Mouse (Mus musculus) heart, adult 9 months (tissue): ENCODE results near the gene Tcl1b1.
"Not testable (repeated sequence)": the region's sequence is repeated elsewhere in the genome, so short reads cannot be mapped to it uniquely, and the experiment has no call there.

ENCODE experiments used
- DNase-seq, 2 experiments: peaks; one replicate each; pipeline ENCODE4 v3.0.0; 2022; ENCODE audit warnings: low spot score in 2 of 2

The Tcl1b1 gene

GRCm38 (mm10) chr12:105199684-105200497 lies 40.4 kb downstream of the Tcl1b1 start:
- DNase-seq: not testable (repeated sequence)

DNA sequence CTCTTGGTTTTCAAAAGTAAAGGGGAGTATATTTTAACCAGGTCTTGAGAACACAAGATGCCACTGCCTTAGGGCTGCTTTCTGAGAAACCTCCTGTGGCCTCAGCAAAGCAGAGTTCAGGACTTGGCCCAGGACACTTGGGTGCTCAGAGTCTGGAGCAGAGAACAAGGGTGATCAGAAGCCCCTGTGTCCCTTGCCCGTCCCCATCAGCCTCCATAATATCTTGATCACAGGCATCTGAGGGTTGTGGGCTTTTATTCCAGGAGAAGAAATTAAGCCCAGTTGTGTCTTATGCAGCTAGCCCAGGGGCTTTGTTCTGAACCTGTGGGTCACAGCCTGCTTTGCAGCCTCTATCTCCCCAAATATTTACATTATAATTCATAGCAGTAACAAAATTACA lies 42.2 kb downstream of the Tcl1b1 start, which contains the start of gene Tcl1b4:
Tcl1b4 (plus strand) TSS at position 301 of the 400 bp plus-strand sequence.
- DNase-seq: not testable (repeated sequence)

GRCm38 (mm10) chr12:105207071-105207470 lies 47.6 kb downstream of the Tcl1b1 start:
- DNase-seq: no peak

DNA sequence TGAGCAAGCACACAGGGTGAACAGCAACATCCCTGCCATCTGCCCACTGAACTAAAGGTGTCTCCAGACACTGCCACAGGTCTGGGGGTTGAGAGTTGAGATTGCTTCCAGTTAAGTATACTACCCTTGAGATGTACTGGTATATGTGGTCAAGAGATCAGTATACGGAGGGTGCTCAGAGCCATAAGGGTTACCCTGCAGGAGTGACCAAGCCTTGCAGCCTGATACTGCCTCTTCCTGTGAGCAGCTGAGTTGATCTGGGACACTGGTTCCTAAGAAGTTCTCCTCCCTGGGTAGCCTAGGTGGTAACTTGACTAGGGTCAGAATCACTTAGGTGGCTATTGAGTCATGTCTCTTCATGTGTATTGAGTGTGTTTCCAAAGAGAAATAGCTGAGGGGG lies 49.0 kb downstream of the Tcl1b1 start:
- no peak for DNase-seq

DNA sequence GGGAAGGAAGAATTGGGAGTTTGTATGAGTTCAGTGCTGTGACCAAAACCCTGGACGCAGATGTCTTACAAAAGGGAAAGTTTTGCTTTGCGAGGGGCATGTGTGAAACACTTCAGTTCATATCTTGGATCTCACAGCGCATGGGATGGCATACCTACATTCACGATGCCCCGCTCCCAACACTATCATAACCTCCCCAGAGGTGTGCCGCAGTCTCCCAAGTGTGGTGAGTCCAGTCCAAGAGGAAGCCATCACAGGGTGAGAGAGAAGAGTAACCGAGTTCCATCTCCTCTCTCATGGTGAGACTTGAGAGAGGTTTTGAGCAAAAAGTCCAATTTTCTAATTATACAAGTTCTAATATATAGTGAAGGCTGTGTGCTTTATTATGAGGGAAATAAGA lies 49.7 kb downstream of the Tcl1b1 start:
- DNase-seq: no peak
